Mouse (Mus musculus) neutrophil, adult 5-6 weeks (primary cell): ENCODE data around the gene H3f3a. TPM values are rescaled to one million over a fixed set of nuclear protein-coding genes. Genes with fewer than 3 reads are reported as not detected.

Source experiments
- ATAC-seq: fragments of 151-379, 151-347 bp; 2 replicates; pipeline ENCODE4 v1.8.0; 2017; ENCODE audit warnings: mild to moderate bottlenecking, moderate TSS enrichment; ENCODE audit not compliant: insufficient number of reproducible peaks, poor library complexity, low FRiP score, severe bottlenecking; ENCODE audit errors: extremely low read depth
- total RNA-seq: library from RNA; stranded (forward); fragments of 200-1000 nt; gene quantifications from 2 replicates; pipeline ENCODE4 v1.2.3, GENCODE M21; 2017

Gene H3f3a
- total RNA-seq, 1 experiment from 2014 or later = 2,143 TPM

- ATAC-seq = peak; percentile 68
These were observed 20.2 kb downstream of the H3f3a start for GRCm38 (mm10) chr1:180793445-180794117.

GRCm38 (mm10) chr1:180792814-180793213, 20.9 kb downstream of the H3f3a start:
- ATAC-seq = no peak

GRCm38 (mm10) chr1:180791821-180792480, 21.8 kb downstream of the H3f3a start:
- ATAC-seq = no peak

GRCm38 (mm10) chr1:180783580-180783928, 30.2 kb downstream of the H3f3a start:
- ATAC-seq = no peak

- no peak for ATAC-seq
These were observed 30.7 kb downstream of the H3f3a start for GRCm38 (mm10) chr1:180782906-180783579.

GRCm38 (mm10) chr1:180781250-180781649, 32.5 kb downstream of the H3f3a start:
- no peak for ATAC-seq

- no peak for ATAC-seq
These were observed 33.5 kb downstream of the H3f3a start for GRCm38 (mm10) chr1:180780291-180780690.

GRCm38 (mm10) chr1:180778941-180779340, 34.8 kb downstream of the H3f3a start:
- ATAC-seq = no peak

GRCm38 (mm10) chr1:180778403-180778754, 35.4 kb downstream of the H3f3a start:
- no peak for ATAC-seq

- peak; percentile 57 for ATAC-seq
These were observed 35.9 kb downstream of the H3f3a start for GRCm38 (mm10) chr1:180777660-180778402.

GRCm38 (mm10) chr1:180777289-180777659, 36.5 kb downstream of the H3f3a start:
- ATAC-seq = no peak

- no peak for ATAC-seq
These were observed 37.2 kb downstream of the H3f3a start for GRCm38 (mm10) chr1:180776494-180776893.

GRCm38 (mm10) chr1:180775849-180776493, 37.8 kb downstream of the H3f3a start:
- ATAC-seq = no peak

- ATAC-seq = no peak
These were observed 38.4 kb downstream of the H3f3a start for GRCm38 (mm10) chr1:180775317-180775716.

GRCm38 (mm10) chr1:180774664-180775063, 39.1 kb downstream of the H3f3a start:
- no peak for ATAC-seq

- no peak for ATAC-seq
These were observed 41.5 kb downstream of the H3f3a start for GRCm38 (mm10) chr1:180772291-180772690.

- ATAC-seq = peak; percentile 28; the same call in 1 of the 2 replicates
These were observed 42.0 kb downstream of the H3f3a start for GRCm38 (mm10) chr1:180771722-180772121.

- ATAC-seq = peak; percentile 24
These were observed 42.4 kb downstream of the H3f3a start for GRCm38 (mm10) chr1:180771306-180771705.
